Mouse (Mus musculus) T-helper 1 cell (primary cell): ENCODE measurements around the gene Phf23.
"Not testable (repeated sequence)": the region's sequence is repeated elsewhere in the genome, so short reads cannot be mapped to it uniquely, and the experiment has no call there.

ENCODE experiments used
- in situ Hi-C: fragments of 300-600 bp; cut with MboI, MseI; formaldehyde crosslinking; loops from one replicate; pipeline ENCODE4 v1.15.1; 2025; ENCODE audit warnings: high pct_unique_total_duplicates

Gene Phf23

DNA sequence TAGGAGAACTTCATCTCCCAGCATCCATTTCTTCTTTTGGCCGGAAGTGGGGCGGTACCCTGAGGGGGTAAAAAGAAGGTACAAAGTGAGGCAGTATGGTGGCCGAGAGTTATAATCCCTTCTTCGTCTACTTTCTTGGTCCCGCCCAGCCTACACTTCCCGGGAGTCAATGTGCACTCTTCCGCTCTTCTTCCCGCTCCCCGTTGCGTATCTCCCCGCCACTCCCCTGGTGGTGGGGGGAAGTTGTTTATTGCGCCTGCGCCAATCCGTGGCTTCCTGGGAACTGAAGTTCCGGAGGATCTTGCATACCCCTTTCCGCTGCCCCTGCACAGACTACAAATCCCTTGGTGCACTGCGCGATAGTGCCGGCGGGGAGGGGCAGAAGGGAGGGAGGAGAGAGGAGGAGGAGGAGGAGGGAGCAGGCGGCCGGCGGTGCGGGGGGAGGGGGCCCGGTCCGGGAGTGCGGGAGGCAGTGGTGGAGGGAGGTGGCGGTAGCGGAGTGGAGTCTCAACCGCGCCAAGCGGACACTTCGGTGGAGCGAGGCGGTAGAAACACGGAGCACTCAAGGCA, at the start of gene Phf23:
Gene Phf23, plus strand, starts transcription at position 387 of the 570 bp plus-strand sequence.
- in situ Hi-C loops, result no loop called here

DNA sequence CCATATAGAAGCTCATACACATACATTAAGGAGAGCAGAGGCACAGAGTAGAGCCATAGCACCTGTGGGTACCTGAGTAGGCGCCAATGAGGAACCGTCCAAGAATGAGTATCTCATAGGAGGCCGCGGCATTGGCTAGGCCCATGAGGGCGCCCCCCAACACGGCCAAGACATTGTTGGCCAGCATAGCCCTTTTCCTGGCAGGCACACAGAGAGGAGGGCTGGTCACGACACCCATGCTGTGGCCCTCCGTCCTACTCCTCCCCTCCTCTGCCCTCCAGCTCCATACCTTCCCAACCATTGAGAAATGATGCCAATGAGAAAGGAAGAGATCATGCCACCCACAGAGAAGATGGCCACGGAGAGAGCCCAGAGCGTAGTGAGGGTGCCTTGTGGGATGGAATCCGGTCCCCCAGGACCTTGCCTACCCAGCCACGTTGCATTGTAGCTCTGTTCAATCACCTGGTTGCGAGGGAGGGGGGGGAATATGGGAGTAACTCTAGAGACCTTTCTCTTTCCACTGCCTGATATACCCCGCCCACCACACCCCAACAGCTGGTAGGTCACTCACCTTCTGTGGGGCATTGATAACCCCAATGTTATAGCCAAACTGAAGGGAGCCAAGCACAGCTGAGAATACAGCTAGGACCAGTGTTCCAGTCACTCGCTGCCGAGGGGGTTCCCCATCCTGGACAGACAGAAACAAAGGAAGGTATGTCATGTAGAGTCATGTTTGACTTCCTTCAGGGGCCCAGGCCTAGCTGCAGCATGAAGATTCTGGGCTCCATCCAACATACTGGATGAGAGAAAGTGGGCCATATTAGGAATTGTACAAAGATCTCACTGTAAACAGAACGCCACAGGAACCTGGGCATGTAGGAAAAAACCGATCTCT, 49.3 kb upstream of the Phf23 start:
- in situ Hi-C loops, result no loop called here

DNA sequence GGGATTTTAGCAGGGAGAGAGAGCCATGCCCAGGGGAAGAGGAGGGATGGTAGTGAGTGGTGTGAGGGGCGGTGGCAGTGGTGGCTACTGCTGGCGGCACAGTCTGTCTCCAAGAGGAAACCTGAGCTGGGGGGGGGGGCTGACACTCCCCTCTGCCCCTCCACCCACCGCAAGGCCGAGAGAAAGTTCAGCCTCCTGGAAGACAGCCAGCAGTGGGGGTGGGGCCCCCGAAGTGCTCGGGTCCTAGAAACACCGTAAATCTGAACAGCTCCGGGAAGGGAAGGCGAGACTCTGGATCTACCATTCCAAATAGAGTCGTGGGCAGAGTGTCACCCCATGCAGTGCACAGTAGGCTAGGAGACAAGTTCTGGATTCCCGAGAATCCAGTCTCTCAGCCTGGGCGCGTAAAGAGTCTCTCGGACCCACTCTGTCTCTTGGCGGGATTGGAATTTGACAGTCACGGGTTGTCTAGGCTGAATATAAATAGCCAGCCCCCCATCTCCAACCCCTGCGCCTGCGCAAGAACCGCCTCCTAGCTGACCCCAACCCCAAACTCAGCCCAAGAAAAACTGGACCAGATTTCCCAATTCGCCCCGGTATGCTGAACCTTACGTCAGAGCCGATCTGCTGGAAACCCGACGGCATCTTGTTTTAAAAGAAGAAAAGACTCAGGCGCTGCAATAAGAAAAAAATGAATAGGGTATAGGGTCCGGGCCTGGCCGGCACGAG, 48.1 kb upstream of the Phf23 start:
- in situ Hi-C loops, result no loop called here

DNA sequence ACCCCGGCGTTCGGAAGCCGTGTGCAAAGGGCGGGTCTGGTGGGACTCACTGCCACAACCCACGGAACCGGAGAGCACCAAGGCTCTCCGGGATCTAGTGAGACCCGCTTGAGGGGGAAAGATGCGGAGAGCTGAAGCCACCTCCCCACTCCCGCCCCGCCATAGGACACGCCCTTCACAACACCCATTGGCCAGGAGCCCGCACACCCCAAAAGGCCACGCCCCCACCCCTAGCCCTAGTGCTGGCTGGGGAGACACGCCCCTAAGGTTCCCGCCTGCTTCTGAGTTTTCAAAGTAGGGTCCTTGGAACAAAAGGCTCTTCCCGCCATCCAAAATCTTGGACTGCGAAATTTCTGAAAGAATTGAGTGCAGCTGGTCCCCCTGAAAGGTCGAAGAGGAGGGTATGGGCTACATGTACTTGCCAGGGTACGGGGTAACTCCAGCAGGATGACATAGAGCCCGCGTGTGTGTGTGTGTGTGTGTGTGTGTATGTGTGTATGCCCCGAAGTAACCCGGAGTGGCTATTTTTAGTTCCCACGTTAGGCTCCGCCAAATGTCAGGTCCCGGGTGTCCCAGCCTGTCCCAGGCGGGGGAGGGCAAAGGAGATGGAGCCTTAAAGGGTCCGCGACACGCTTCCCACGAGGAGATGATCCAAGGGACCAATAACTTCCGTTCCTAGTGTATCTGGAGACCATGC, 47.4 kb upstream of the Phf23 start, which contains the start of gene Slc2a4:
Gene Slc2a4, minus strand, starts transcription at position 123 of the 697 bp plus-strand sequence.
- in situ Hi-C loops, result no loop called here

DNA sequence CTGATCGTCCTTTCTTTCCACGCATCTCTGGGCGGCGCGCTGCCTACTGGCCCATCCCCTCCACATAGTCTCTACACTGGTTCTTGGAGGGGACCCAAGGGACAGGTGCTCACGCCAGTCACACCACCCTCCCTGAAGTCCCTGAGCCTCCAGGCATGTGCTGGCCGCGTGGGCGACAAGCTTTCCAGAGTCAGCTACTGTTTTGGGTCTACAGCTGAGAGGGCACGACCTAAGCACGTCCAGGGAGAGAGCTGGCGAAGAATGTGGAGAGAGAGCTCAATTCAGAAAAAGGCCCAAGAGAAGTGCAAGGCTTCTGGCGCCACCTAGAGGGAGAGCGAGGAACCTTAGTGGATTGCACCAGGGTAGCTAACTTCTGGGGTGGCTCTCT, 46.8 kb upstream of the Phf23 start:
- in situ Hi-C loops, result no loop called here

DNA sequence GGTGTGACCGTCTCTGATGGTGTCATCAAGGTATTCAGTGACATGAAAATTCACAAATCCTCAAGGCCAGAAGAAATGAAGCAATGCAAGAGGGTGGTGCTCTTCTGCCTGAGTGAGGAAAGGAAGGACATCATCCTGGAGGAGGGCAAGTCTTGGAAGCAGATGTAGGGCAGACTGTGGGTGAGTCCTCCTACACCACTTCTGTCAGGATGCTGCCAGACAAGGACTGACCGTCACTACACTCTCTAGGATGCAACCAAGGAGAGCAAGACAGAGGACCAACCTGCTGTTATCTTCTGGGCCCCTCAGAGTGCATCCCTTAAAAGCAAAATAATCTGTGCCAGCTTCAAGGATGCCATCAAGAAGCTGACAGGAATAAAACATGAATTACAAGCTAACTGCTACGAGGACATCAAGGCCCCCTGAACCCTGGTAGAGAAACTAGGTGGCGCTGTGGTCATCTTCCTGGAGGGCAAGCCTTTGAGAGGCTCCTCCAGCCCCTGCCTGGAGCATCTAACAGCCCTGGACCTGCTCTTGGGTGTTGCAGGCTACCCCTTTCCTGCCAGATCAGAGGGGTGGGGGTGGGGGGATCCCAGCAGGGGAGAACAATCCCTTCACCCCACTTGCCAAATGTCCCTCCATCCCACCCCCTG, 44.6 kb upstream of the Phf23 start:
- in situ Hi-C loops, result no loop called here

DNA sequence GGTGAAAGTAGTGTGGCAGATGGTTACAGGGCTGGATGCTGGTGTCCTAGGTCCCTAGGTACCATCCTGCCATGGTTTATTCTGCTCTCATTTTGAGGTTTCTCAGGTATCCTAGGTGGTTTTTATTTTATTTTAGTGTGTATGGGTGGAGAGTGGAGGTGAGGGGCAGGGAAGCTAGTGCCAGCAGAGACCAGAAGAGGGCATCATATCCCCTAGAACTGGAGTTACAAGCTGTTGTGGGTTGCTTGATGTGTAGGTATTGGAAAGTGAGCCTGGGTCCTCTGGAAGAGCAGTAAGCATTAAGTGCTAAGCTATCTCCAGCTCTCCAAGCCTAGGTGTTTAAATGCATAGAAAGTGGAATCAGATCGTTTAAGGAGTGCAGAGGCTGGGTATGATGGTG, 43.3 kb upstream of the Phf23 start:
- in situ Hi-C loops, result no loop called here

DNA sequence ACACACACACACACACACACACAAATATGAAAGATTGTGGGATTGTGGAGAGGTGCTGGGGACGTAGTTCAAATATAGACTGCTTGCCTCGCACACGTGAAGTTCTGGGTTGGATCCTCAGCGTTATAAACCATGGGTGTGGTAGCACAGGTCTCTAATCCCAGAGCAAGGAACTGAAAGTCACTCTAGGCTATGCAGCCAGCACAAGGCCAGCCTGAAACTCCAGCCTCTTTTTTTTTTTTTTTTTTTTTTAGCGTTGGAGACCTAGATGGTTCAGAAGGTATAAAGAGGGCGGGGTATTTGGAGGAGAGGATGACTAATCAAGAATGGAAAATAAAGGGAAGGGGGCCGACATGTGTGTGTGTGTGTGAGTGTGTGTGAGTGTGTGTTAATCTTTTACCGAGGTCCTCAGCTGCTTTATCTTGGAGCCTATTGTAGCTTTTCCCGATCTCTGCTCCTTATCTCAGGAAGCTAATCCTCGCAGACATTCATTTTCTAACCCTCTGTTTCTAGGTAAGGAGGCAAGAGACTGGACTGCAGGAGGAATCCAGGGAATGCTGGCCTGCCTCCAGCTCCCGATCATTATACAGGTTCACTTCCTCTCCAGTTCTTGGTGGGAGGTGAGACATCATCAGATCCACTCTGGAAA, 42.2 kb upstream of the Phf23 start:
- in situ Hi-C loops, result no loop called here

DNA sequence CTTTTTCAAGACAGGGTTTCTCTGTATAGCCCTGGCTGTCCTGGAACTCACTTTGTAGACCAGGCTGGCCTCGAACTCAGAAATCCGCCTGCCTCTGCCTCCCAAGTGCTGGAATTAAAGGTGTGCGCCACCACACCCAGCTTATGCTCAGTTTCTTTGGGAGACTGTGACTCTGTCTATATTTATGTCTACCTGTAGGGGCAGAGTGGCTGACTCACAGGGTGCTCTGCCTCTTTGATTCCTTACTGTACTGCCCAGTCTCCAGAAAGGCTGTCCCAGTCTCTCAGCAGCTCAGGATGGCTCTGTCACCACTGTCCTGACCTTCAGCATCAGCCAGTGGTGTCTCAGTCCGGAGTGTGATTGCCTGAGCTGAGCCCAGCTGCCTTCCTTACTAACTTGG, 40.0 kb upstream of the Phf23 start:
- in situ Hi-C loops, result not testable (repeated sequence)

DNA sequence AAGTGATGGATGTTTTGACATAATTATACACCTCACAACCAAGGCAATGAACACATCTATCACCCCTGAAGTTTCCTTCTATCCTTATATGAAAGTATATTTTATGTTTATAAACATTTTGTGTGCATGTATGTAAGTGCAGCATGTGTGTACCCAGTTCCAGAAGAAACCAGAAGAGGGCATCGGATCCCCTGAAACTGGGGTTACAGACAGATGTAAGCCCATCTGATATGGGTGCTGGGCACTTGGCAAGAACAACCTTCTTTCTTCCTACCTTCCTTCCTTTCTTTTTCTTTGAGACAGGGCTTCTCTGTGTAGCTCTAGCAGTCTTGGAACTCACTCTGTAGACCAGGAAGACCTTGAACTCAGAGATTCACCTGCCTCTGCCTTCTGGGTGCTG, 39.4 kb upstream of the Phf23 start:
- in situ Hi-C loops, result no loop called here

DNA sequence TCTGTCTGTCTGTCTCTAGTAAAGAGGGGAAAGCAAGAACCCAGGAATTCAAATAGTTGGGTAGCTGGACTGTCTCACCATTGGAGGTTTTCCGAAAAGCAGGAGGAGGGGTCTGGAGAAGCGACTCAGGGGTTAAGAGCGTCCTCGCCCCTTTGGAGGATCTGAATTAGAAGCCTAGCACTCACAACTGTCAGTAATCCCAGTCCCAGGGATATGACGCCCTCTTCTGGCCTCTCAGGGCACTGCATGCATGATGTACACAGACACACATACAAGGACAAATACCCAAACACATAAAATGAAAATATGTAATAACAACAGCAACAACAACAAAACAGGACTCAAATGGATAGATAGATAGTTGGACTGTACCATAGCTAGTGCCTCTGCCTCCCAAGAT, 35.0 kb upstream of the Phf23 start:
- in situ Hi-C loops, result no loop called here

DNA sequence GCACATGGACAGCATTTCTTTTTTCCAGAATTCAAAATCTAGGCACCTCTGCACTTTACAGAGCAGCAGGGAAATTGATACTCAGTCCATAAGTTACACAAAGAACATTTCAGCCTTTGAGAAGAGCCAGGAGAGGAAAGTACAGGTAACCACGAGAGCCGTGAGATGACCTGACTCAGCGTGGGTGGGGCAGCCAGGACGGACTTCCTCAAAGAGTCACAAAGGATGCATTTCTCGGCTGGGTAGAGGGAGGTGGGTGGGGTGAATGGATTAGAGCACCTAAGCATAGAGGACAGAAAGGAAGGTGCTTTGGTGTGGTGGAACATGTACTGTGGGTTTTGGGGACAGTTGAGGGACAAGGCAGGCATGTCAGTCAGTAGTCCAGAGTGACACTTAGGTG, 33.7 kb upstream of the Phf23 start:
- in situ Hi-C loops, result no loop called here

DNA sequence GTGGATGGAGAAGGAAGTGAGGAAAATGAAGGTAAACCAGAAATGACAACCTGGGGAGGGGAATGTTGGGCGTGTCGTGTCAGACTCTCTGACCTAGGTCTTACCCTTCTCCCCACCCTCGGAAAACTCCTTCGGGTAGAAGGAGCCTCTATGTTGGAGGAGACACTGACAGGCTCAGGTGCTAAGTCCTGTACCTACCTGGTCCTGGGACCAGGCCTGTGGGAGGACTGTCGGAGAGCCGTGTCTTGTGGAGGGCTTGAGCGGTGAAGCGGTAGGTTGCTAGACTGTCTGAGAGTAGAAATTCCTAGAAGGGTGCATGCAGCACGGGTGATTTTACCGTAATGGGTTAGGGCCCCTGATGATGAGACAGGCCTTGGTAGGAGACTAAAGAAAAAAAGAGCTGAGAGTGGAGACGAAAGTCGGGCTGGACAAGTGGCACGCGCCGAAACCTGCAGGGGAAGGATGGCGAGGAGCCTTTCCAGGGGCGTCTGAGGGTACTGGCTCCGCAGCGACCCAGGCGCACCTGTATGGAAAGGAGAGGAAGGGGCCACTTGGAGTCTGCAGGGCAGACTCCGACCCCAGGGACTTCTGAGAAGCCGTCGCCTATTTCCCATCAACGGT, 30.8 kb upstream of the Phf23 start, which contains the start of gene Cldn7:
Gene Cldn7, plus strand, starts transcription at position 130 of the 621 bp plus-strand sequence.
- in situ Hi-C loops, result no loop called here

DNA sequence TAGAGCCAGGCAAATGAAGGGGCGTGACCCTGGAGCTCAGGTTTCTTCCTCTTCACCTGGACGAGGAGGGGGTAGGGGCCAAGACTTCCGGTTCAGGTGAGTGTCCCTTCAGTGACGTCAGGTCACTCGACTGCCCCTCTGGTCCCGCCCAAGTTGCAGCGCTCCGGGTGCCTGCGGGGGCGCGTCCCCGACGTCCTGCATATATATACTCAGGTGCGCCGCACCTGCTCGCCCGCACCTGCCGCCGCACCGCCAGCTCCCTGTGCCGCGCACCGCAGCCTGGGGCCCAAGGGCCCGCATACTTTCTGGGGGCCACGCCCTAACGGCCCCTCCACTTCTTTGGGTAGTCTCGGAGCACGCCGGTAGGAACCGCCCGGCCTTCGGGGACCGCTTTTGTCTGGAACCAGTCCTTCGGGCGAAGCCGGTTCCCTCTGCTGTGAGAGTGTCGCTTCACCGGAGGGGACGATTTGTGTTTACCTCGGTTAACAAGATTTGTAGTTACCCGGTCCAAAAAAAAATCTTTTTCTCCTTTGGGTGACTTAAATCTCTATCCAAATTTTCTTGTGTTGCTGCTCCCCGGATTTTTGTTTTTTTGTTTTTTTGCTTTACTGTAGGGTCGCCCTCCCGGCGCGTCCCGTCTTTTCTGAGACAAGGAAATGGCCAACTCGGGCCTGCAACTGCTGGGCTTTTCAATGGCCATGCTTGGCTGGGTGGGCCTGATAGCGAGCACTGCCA, 30.1 kb upstream of the Phf23 start:
- in situ Hi-C loops, result no loop called here

DNA sequence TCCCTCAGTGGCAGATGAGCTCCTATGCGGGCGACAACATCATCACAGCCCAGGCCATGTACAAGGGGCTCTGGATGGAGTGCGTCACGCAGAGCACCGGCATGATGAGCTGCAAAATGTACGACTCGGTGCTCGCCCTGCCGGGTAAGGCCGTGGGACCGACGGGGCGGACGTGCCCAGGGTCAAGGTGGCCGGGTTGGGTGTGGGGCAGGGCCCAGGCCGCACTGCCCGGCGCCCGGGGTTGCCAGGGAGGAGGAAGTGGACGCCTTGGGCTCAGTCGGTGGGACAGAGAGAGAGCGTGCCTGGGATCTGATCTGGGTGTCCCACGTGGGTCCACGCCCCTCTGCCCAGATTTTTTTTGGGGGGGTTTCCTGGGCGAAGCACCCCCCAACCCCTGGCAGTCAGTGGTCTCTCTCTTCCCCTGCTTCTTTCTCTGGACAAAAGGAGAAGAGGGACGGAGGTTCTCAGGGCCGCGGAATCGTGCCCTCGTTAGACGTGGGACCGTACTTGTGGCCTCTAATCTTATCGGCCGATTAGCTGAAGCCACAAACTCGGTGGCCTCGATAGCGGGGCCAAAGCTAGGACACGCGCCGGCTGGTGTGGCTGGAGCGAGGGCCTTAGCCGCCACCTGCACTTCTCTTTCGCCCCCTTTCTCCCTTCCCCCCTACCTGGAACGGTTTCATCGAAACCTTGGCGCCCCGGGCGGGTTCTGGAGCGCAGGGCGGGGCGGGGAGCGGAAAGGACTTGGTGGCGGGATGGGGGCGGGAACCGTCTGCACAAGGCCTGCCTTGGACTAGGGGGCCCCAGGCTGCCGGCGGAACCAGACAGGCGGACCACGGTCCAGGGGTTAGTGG, 29.3 kb upstream of the Phf23 start:
- in situ Hi-C loops, result no loop called here

DNA sequence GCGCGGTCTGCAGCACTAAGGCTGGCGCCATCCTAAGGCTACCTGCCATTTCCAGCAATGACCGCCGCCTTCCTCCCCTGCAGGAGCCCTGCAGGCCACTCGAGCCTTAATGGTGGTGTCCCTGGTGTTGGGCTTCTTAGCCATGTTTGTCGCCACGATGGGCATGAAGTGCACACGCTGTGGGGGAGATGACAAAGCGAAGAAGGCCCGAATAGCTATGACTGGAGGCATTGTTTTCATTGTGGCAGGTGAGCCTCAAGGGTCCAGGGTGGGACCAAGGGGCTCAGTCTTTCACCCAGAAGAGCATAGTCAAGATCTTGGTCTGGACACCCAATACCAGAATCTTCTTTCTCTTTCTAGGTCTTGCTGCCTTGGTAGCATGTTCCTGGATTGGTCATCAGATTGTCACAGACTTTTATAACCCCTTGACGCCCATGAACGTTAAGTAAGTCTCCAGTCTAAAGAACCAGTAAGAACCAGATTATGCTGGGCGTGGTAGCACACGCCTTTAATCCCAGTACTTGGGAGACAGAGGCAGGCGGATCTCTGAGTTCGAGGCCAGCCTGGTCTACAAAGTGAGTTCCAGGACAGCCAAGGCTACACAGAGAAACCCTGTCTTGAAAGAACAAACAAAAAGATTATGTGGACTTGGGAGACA, 28.6 kb upstream of the Phf23 start:
- in situ Hi-C loops, result no loop called here

DNA sequence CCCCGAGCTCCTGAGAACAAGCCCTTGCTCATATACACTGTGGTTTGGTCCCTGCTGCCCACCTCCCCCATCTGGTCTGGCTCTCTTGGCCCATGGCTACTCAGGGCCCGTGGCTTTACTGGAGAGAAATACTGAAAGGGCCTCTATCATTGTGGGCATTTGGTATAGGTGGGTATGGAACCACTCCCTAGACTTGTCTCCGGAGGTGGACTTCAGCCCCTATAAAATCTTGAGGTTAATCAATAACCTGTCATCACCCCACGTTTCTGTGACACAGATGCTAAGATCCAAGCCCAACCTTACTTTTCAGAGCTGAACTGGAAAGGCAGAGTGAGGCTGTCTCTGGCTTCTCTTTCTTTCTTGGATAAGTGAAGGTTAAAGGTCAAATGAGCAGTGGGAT, 26.8 kb upstream of the Phf23 start:
- in situ Hi-C loops, result no loop called here

DNA sequence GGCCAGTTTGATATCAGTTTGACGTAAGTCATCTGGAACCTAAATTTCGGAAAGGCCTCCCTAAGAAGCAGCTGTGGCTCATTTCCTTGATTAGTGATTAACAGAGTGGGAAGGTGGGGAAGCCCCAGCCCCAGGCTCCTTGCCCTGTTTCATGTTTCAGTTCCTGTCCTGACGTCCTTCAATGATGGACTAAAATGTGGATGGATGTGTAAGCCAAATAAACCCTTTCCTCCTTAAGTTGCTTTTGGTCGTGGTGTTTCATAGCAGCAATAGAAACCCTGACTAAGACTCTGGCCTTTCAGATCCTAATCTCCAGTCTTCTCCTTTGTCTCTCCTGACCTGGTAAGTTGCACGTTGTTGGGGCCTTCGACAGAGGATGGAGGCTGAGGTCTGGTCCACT, 25.4 kb upstream of the Phf23 start:
- in situ Hi-C loops, result no loop called here
